Mouse (Mus musculus) cerebellum, postnatal 14 days (tissue): ENCODE data around the gene Lmod1.

Source experiments
- DNase-seq, 2 experiments: peaks; one replicate each; pipeline ENCODE4 v3.0.0; 2021; ENCODE audit warnings: mixed read lengths in 2 of 2

The Lmod1 gene

GRCm38 (mm10) chr1:135413996-135414395 is 89.4 kb downstream of the Lmod1 start:
- DNase-seq: no peak
